Mouse (Mus musculus): ENCODE results near the gene Vmn1r36. TPM values are rescaled to one million over a fixed set of nuclear protein-coding genes. Genes with fewer than 3 reads are reported as not detected.
"Not testable (repeated sequence)": the region's sequence is repeated elsewhere in the genome, so short reads cannot be mapped to it uniquely, and the experiment has no call there.

The Vmn1r36 gene
- polyA plus RNA-seq (2015; fragmentation: Nextera tagmentation; extraction: Ambion mirVana) = not detected in 2 replicates

GRCm38 (mm10) chr6:66719068-66719467 lies at the start of gene Vmn1r36:
Vmn1r36 (minus strand) TSS chr6:66719168.
- H3K27ac ChIP-seq (replicated peaks); H3K27me3 ChIP-seq; H3K4me2 ChIP-seq (replicated peaks); H3K4me1 ChIP-seq; H3K36me3 ChIP-seq; H3K4me3 ChIP-seq (replicated peaks); H3K9me3 ChIP-seq (replicated peaks); ATAC-seq (ENCODE audit: insufficient number of reproducible peaks, low FRiP score, low TSS enrichment, low read depth); H3K9ac ChIP-seq: not testable (repeated sequence)
- 54% methylated on average over 2 of the region's 2 CpGs for whole genome bisulfite sequencing

GRCm38 (mm10) chr6:66729082-66729481 lies 10.1 kb upstream of the Vmn1r36 start, which contains the start of gene Vmn1r37:
Vmn1r37 (plus strand) TSS chr6:66729382.
- not testable (repeated sequence) for H3K9me3 ChIP-seq (replicated peaks); H3K4me1 ChIP-seq; ATAC-seq (ENCODE audit: insufficient number of reproducible peaks, low FRiP score, low TSS enrichment, low read depth); H3K4me3 ChIP-seq (replicated peaks); H3K36me3 ChIP-seq; H3K9ac ChIP-seq; H3K27ac ChIP-seq (replicated peaks); H3K4me2 ChIP-seq (replicated peaks); H3K27me3 ChIP-seq

- 71% methylated on average over 3 of the region's 3 CpGs for WGBS
- no peak for ATAC-seq (ENCODE audit: insufficient number of reproducible peaks, low FRiP score, low TSS enrichment, low read depth)
- Histone ChIP-seq H3K9ac (no peak overlapping the region), H3K36me3 (no peaks in the 10 kb centered on the region), H3K27me3 (no peaks in the 10 kb centered on the region), H3K4me2 (replicated peaks) (no peak overlapping the region), H3K9me3 (replicated peaks) (no peaks in the 10 kb centered on the region), H3K4me1 (no peaks in the 10 kb centered on the region), H3K27ac (replicated peaks) (no peak overlapping the region), H3K4me3 (replicated peaks) (no peak overlapping the region)
Measured at GRCm38 (mm10) chr6:66713854-66714253, 5.1 kb downstream of the Vmn1r36 start.

DNA sequence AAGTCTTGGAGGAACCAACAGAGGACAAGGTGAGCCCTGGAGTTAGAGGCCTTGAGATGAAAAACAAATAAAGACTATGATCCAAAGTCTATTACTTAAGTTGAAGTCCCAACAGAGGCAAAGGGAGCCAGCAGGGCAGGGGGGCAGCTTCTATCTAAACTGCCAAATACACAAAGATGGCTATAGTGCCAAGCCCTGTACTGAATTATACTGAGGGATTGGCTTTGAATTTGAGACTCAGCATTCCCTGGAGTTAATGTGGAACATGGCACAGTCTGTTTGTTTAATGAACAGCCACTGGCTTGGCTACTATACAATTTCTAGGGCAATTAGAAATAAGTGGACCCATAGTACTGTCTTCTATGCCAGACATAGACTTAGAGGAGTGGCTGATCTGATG lies 10.1 kb downstream of the Vmn1r36 start:
- H3K27me3 ChIP-seq = no peaks in the 10 kb centered on the region
- ATAC-seq (ENCODE audit: insufficient number of reproducible peaks, low FRiP score, low TSS enrichment, low read depth) = no peak
- no peaks in the 10 kb centered on the region for H3K4me1 ChIP-seq
- no peak overlapping the region for H3K27ac ChIP-seq (replicated peaks)
- H3K9ac ChIP-seq = no peak overlapping the region
- no peak overlapping the region for H3K4me3 ChIP-seq (replicated peaks)
- H3K4me2 ChIP-seq (replicated peaks) = no peak overlapping the region
- no peaks in the 10 kb centered on the region for H3K9me3 ChIP-seq (replicated peaks)
- no peaks in the 10 kb centered on the region for H3K36me3 ChIP-seq

DNA sequence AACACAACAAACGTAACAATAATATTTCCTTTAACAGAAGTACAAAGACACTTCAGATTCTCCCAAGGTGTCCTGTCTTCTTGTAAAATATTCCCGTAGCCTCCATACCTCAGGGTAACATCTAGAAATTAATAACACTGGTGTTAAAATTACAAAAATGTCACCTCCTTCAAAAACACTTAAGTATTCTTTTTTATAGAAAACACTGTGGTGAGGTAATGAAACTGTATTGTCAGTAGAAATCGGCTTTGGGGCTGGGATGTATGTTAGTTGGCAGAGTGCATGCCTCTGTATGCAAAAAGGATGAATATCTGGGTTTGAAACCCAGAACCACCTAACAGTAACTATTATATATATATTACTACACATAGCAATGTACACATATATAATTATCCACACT lies 33.2 kb downstream of the Vmn1r36 start, which contains the start of gene Vmn1r35:
TSS of gene Vmn1r35 (minus strand) at position 101 of the 400 bp plus-strand sequence.
- ATAC-seq (ENCODE audit: insufficient number of reproducible peaks, low FRiP score, low TSS enrichment, low read depth) = no peak
- Histone ChIP-seq H3K27me3 (no peaks in the 10 kb centered on the region), H3K4me2 (replicated peaks) (no peak within 1 kb of the TSS), H3K4me1 (no peaks in the 10 kb centered on the region), H3K27ac (replicated peaks) (no peak within 1 kb of the TSS), H3K4me3 (replicated peaks) (no peak within 1 kb of the TSS), H3K9me3 (replicated peaks) (no peaks in the 10 kb centered on the region), H3K36me3 (no peaks in the 10 kb centered on the region), H3K9ac (no peak within 1 kb of the TSS)
- 67% methylated on average over 3 of the region's 3 CpGs for WGBS

Other genes starting within 250 kb of the Vmn1r36 start
- gene Mad2l1, start 183.8 kb downstream of the Vmn1r36 start, polyA plus RNA-seq (2015; fragmentation: Nextera tagmentation; extraction: Ambion mirVana) = 66.4 and 67.4 TPM in 2 replicates
- gene Vmn1r32, start 159.1 kb downstream of the Vmn1r36 start, polyA plus RNA-seq (2015; fragmentation: Nextera tagmentation; extraction: Ambion mirVana) = not detected in 2 replicates
- 0.07 TPM in 1 of 2 replicates, not detected in the other for gene Vmn1r33, start 100.9 kb downstream of the Vmn1r36 start, polyA plus RNA-seq (2015; fragmentation: Nextera tagmentation; extraction: Ambion mirVana)
- not detected in 2 replicates for gene Vmn1r34, start 75.3 kb downstream of the Vmn1r36 start, polyA plus RNA-seq (2015; fragmentation: Nextera tagmentation; extraction: Ambion mirVana)
- gene Vmn1r35, start 33.3 kb downstream of the Vmn1r36 start, polyA plus RNA-seq (2015; fragmentation: Nextera tagmentation; extraction: Ambion mirVana) = not detected in 2 replicates
- gene Vmn1r37, start 10.2 kb upstream of the Vmn1r36 start, polyA plus RNA-seq (2015; fragmentation: Nextera tagmentation; extraction: Ambion mirVana) = 0.21 TPM in 1 of 2 replicates, not detected in the other
- gene Vmn1r38, start 63.5 kb upstream of the Vmn1r36 start, polyA plus RNA-seq (2015; fragmentation: Nextera tagmentation; extraction: Ambion mirVana) = not detected in 2 replicates
- not detected in 2 replicates for gene Vmn1r39, start 91.4 kb upstream of the Vmn1r36 start, polyA plus RNA-seq (2015; fragmentation: Nextera tagmentation; extraction: Ambion mirVana)
- 84.2 and 93.6 TPM in 2 replicates for gene Gng12, start 177.2 kb upstream of the Vmn1r36 start, polyA plus RNA-seq (2015; fragmentation: Nextera tagmentation; extraction: Ambion mirVana)